Mouse (Mus musculus) limb, embryonic 12.5 days (tissue): ENCODE results near the gene Hltf. TPM values are rescaled to one million over a fixed set of nuclear protein-coding genes. Genes with fewer than 3 reads are reported as not detected.

ENCODE experiments used
- ATAC-seq: fragments of 200-750 bp; cut with Nextera tagmentation; 2 replicates; pipeline ENCODE4 v1.8.0; 2017; ENCODE audit warnings: low read depth, moderate TSS enrichment; ENCODE audit not compliant: insufficient number of reproducible peaks, insufficient read depth, low FRiP score, low TSS enrichment
- H3K27ac ChIP-seq: fragments of 300-500 bp; sonication (generic); 2 replicates; pipeline ENCODE4 v1.5.1; 2016; ENCODE audit warnings: mild to moderate bottlenecking, moderate library complexity
- H3K27me3 ChIP-seq: fragments of 300-500 bp; sonication (generic); 2 replicates; pipeline ENCODE4 v1.6.1; 2016; ENCODE audit warnings: mild to moderate bottlenecking, moderate library complexity
- H3K36me3 ChIP-seq: fragments of 300-500 bp; sonication (generic); 2 replicates; pipeline ENCODE4 v1.6.1; 2016; ENCODE audit warnings: mild to moderate bottlenecking, moderate library complexity
- H3K4me1 ChIP-seq: fragments of 300-500 bp; sonication (generic); replicated peaks from 2 replicates; pipeline ENCODE4 v1.6.1; 2016
- H3K4me2 ChIP-seq: fragments of 300-500 bp; sonication (generic); 2 replicates; pipeline ENCODE4 v1.6.1; 2016; ENCODE audit warnings: mild to moderate bottlenecking, moderate library complexity
- H3K4me3 ChIP-seq: fragments of 300-500 bp; sonication (generic); replicated peaks from 2 replicates; pipeline ENCODE4 v1.5.1; 2016; ENCODE audit warnings: mild to moderate bottlenecking
- H3K9ac ChIP-seq: fragments of 300-500 bp; sonication (generic); replicated peaks from 2 replicates; pipeline ENCODE4 v1.6.1; 2016; ENCODE audit warnings: mild to moderate bottlenecking, moderate library complexity
- H3K9me3 ChIP-seq: fragments of 300-500 bp; sonication (generic); 2 replicates; pipeline ENCODE4 v1.6.1; 2016; ENCODE audit warnings: mild to moderate bottlenecking, moderate library complexity
- WGBS: fragments of 180-500 bp; shearing (Covaris S2); methylation state at CpG from one replicate; pipeline ENCODE4 v1.1.7; 2016; 5-methylcytosine and 5-hydroxymethylcytosine counted together
- polyA plus RNA-seq: library from polyadenylated mRNA; unstranded; fragments of >200 nt; fragmentation: Nextera tagmentation; extraction: Ambion mirVana; gene quantifications from 2 replicates; pipeline ENCODE4 v1.2.1, GENCODE M21; 2016

Gene Hltf
- polyA plus RNA-seq, 1 experiment from 2014 or later: 20.0 TPM

DNA sequence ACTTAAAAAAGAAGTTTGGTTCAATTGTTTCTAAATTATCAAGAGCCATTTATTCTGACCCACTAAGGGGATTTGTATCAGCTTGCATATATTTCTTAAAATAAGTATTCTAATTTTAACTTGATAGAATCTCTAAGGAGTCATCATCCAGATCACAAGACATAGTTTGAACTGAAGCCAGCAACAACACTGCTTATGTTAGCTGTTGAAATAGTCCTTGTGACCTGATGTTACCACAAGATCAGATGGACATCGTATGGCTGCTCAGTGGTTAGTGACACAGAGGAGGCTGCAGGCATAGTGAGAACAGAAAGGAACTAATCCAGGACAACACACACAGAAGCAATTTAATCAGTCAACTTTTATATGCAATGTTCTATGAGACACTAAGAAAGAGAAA, 75.1 kb downstream of the Hltf start:
- H3K9me3 ChIP-seq: no peaks in the 10 kb centered on the region
- ATAC-seq: no peak
- H3K4me2 ChIP-seq: no peak overlapping the region
- H3K36me3 ChIP-seq: 0 out of 2 replicates have a peak, but pooled peaks cover 6% of the 10 kb centered on the region
- no peak overlapping the region for H3K27ac ChIP-seq
- H3K9ac ChIP-seq: no peak overlapping the region
- no peaks in the 10 kb centered on the region for H3K27me3 ChIP-seq
- H3K4me1 ChIP-seq: no peaks in the 10 kb centered on the region
- H3K4me3 ChIP-seq: no peak overlapping the region
- WGBS: 84% methylated on average over 1 of the region's 1 CpGs

DNA sequence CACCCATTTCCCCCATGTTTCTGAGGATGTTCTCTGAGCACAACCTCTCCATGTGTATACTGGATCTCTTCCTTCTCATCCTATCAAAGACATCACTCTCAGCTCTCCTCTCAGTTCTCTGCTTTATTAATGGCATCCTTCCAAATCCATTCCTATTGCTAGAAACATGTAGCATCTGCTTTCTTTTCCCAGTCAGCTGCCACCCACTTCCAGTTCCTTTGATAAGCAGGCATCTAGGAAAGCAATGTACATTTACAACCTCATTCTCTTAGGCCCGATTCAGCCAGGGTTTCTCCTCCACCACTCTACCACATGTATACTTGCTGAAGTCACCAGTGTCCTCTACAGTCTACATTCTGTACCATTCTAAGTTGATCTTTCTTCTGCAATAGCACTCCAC, 76.1 kb downstream of the Hltf start:
- no peaks in the 10 kb centered on the region for H3K4me1 ChIP-seq
- no peaks in the 10 kb centered on the region for H3K9me3 ChIP-seq
- H3K4me2 ChIP-seq: no peak overlapping the region
- no peaks in the 10 kb centered on the region for H3K27me3 ChIP-seq
- H3K4me3 ChIP-seq: no peak overlapping the region
- 0 out of 2 replicates have a peak, but pooled peaks cover 6% of the 10 kb centered on the region for H3K36me3 ChIP-seq
- no peak overlapping the region for H3K27ac ChIP-seq
- no peak for ATAC-seq
- WGBS: 86% methylated on average over 1 of the region's 1 CpGs
- H3K9ac ChIP-seq: no peak overlapping the region

DNA sequence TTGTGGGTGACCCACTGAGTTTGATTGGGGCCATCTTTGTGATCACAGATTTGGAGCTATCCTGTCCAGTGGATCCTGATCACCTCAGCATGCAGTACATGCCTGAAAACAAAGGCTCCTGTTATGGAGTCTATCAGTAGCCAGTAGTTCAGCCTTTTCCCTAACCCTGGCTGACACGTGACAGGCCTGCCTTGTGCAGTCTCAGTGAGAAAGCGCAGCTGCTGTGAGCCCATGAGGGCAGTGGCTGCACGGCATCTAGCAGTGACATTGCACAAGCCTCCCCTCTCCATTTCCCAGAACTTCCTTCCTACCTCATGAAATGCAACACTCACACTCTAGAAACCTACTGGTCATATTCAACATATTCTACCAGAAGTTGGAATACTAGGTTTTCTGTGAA, 76.9 kb downstream of the Hltf start:
- H3K4me2 ChIP-seq: no peak overlapping the region
- H3K27me3 ChIP-seq: no peaks in the 10 kb centered on the region
- no peak overlapping the region for H3K27ac ChIP-seq
- 77% methylated on average over 3 of the region's 3 CpGs for WGBS
- 0 out of 2 replicates have a peak, but pooled peaks cover 6% of the 10 kb centered on the region for H3K36me3 ChIP-seq
- H3K4me1 ChIP-seq: no peaks in the 10 kb centered on the region
- no peak for ATAC-seq
- H3K4me3 ChIP-seq: no peak overlapping the region
- no peak overlapping the region for H3K9ac ChIP-seq
- no peaks in the 10 kb centered on the region for H3K9me3 ChIP-seq

DNA sequence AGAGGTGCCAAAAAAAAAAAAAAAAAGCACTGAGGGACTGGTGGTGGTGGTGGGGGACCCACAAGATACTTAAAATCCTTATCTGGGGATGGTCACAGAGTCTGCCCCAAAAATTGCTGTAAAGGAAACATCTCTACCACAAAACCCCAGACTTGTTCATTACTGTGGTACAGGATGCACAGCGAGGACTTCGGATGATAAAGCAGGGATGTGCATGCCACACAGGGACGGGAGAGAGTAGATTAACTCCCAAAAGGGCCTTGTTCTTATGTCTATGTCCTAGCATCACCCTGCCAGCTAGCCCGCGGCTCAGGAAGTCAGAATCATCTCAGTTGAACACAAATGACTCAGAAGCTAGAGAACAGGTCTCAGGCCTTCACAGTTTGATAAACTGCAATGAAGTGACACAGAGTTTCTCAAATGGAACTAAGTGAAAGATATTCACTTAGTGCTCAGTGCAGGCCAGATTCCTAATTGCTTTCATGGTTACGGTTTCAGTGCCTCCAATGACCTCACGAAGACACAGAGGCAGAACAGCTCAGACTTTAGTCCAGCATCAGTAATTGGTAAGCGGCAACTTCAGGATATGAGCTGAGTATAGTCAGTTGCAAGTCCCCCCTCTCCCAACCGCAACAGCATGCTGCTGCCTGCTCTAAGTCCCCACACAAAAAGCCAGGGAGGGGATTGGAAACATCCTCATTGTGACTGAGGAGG, 79.4 kb downstream of the Hltf start:
- WGBS: 88% methylated on average over 9 of the region's 9 CpGs
- ATAC-seq: no peak

DNA sequence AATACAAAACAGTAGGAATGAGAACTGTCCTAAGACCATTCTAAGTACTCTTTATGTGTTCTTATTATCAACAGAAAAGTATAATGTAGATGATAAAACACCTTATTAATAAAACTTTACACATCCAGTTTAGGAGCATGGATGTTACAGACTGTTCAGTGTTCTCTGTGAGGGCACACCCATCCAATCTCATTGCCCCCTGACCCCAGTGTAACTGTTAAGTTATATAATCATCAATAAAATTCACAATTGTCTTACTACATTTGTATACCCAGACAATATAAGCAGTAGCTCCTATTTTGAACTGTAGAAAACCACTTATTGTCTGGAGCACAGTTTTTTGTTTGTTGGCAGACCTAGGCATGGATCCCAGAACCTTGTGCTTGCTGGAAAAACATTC, 83.6 kb downstream of the Hltf start:
- H3K4me3 ChIP-seq: no peak overlapping the region
- no peak for ATAC-seq
- no peak overlapping the region for H3K4me2 ChIP-seq
- no peak overlapping the region for H3K27ac ChIP-seq
- 0 out of 2 replicates have a peak, but pooled peaks cover 6% of the 10 kb centered on the region for H3K36me3 ChIP-seq
- no peak overlapping the region for H3K9ac ChIP-seq
- H3K4me1 ChIP-seq: peaks cover 19% of the 10 kb centered on the region; the same call in 1 of the 2 replicates
- H3K27me3 ChIP-seq: no peaks in the 10 kb centered on the region
- no peaks in the 10 kb centered on the region for H3K9me3 ChIP-seq

More for the DNA sequence above, 79.4 kb downstream of the Hltf start:
- Histone ChIP-seq H3K36me3 (0 out of 2 replicates have a peak, but pooled peaks cover 6% of the 10 kb centered on the region), H3K4me3 (no peak overlapping the region), H3K27me3 (no peaks in the 10 kb centered on the region), H3K4me1 (peaks cover 5% of the 10 kb centered on the region; the same call in 1 of the 2 replicates), H3K9ac (no peak overlapping the region), H3K27ac (no peak overlapping the region), H3K9me3 (no peaks in the 10 kb centered on the region), H3K4me2 (no peak overlapping the region)

DNA sequence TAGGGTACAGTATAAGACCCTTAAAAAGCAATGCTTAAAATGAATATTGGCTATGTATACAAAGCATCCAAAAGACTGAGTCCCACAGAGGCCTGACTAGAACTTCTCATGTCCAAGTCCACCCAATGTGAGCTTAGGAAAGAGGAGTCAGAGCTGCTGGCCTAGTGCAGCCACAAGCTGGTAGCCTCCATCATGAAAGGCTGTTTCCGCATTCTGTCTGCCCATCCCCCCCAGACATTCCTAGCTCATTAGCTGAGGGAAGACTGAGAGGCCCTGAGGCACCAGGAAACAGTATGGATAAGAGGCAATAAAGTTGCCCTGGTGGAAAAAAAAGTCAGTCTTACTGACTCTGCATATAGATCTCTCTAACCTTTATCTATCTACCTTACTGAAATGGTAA, 84.1 kb downstream of the Hltf start:
- 6% methylated on average over 1 of the region's 1 CpGs for WGBS
- Histone ChIP-seq H3K9ac (no peak overlapping the region), H3K4me3 (no peak overlapping the region), H3K36me3 (0 out of 2 replicates have a peak, but pooled peaks cover 6% of the 10 kb centered on the region), H3K9me3 (no peaks in the 10 kb centered on the region), H3K4me2 (no peak overlapping the region), H3K27ac (no peak overlapping the region), H3K27me3 (no peaks in the 10 kb centered on the region), H3K4me1 (peaks cover 21% of the 10 kb centered on the region; the same call in 1 of the 2 replicates)
- peak; percentile 37; the same call in 1 of the 2 replicates for ATAC-seq

DNA sequence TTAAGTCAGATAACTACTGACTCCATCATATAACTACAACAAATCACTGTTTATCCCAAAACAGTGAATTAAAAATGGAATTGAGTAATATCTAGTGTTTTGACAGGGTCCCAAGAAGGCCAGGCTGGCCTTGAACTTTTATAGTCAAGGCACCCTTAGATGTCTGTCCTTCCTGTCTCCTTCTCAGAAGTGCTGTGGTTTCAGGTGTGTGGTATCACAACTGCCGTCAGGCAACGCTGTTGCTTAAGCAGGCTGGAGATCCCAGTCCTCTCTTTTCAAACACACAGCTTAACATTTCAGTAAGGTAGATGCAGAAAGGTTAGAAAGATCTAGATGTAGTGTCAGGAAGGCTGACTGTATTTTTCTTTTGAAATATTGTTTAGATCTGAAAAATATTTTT, 84.5 kb downstream of the Hltf start:
- no peak overlapping the region for H3K4me3 ChIP-seq
- no peak for ATAC-seq
- 65% methylated on average over 2 of the region's 2 CpGs for WGBS
- no peaks in the 10 kb centered on the region for H3K27me3 ChIP-seq
- H3K27ac ChIP-seq: no peak overlapping the region
- no peak overlapping the region for H3K4me2 ChIP-seq
- 0 out of 2 replicates have a peak, but pooled peaks cover 4% of the 10 kb centered on the region for H3K36me3 ChIP-seq
- no peak overlapping the region for H3K9ac ChIP-seq
- no peaks in the 10 kb centered on the region for H3K9me3 ChIP-seq
- peaks cover 25% of the 10 kb centered on the region for H3K4me1 ChIP-seq

DNA sequence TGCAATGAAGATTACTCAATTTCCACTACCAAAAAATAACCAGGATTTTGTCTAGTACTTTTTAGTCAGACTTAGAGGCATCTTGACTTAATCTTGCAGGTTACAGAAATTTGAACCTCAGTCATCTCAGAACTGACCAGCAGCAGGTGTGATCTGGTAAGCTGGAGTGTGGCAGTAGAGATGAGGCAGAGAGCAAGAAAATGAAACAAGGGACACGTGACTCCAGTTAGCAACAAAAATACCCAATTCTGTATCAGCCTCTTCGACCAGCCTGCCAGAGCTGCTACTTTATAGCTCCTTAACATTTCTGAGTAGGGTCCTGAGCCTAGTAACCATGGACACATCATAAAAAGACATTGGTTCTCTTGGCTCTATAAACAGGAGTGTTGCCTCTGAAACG, 85.0 kb downstream of the Hltf start:
- Histone ChIP-seq H3K4me2 (no peak overlapping the region), H3K4me3 (no peak overlapping the region), H3K27ac (no peak overlapping the region), H3K4me1 (peaks cover 30% of the 10 kb centered on the region), H3K36me3 (no peaks in the 10 kb centered on the region), H3K9me3 (no peaks in the 10 kb centered on the region), H3K27me3 (no peaks in the 10 kb centered on the region), H3K9ac (no peak overlapping the region)
- WGBS: 27% methylated on average over 3 of the region's 3 CpGs
- no peak for ATAC-seq

DNA sequence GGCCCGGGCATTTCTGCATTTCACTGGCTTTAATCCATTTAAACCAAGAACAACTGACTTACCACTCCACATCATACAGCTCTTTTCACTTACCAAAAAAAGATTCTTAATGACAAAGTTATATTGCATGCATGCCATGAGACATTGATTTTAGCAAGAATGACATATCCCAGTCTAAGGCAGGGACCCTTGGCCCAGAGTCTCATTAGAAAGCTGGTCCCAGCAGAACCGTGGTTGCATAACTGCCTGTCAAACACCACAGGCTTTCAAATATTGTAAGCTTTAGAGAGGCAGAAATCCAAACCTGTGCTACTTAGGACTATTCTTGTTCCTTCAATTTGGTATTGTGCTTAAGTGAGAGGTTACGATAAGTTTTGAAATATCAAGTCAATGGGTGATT, 86.1 kb downstream of the Hltf start:
- no peak for ATAC-seq
- peaks cover 4% of the 10 kb centered on the region; the same call in 1 of the 2 replicates for H3K36me3 ChIP-seq
- H3K4me1 ChIP-seq: peaks cover 32% of the 10 kb centered on the region
- no peaks in the 10 kb centered on the region for H3K9me3 ChIP-seq
- H3K27me3 ChIP-seq: no peaks in the 10 kb centered on the region
- H3K9ac ChIP-seq: no peak overlapping the region
- H3K4me3 ChIP-seq: no peak overlapping the region
- H3K4me2 ChIP-seq: no peak overlapping the region
- no peak overlapping the region for H3K27ac ChIP-seq
- WGBS: 74% methylated on average over 3 of the region's 3 CpGs

DNA sequence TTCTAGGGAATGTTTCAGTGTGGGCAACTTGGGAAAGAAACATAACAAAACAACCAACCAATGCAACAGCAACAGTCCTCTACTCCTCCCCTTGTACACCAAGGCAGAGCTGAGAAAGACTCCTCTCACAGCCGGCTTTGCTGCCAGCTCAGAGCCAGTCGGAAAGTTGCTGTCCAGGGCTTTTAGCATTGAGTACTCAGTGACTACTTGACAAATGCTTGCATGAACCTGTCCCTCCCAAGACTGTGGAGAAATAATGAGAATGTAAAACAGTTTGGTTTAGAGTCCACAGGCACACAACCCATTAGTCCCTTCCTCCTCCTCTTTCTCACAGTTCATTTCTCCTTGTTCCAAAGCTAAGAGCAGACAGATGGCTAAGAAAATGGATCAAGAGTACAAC, 86.8 kb downstream of the Hltf start:
- Histone ChIP-seq H3K4me2 (no peak overlapping the region), H3K4me1 (peaks cover 32% of the 10 kb centered on the region), H3K4me3 (no peak overlapping the region), H3K9ac (no peak overlapping the region), H3K27ac (no peak overlapping the region), H3K27me3 (no peaks in the 10 kb centered on the region), H3K36me3 (peaks cover 8% of the 10 kb centered on the region; the same call in 1 of the 2 replicates), H3K9me3 (no peaks in the 10 kb centered on the region)
- ATAC-seq: no peak
- WGBS: 14% methylated on average over 2 of the region's 2 CpGs

DNA sequence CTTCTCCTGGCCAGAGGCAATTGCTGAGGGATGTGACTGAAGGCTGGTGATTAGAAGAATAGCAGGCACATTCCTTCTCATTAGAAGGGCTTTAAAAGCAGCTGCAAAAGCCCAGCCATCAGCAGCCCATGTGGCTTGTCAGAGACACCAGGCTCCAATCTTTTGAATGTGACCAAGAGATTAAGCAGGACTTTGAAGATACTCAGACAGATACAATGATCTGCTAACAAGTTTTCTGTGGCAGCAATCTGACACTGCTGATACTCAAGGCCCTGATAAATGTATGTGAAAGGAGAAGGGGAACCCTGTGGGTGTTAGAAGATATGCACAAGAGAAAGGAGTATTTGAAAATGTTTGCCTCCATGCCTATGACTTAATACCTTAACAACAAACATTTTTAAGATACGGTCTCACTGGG, 88.1 kb downstream of the Hltf start:
- Histone ChIP-seq H3K27ac (no peak overlapping the region), H3K4me1 (peaks cover 32% of the 10 kb centered on the region), H3K36me3 (peaks cover 16% of the 10 kb centered on the region; the same call in 1 of the 2 replicates), H3K9ac (no peak overlapping the region), H3K27me3 (no peaks in the 10 kb centered on the region), H3K9me3 (no peaks in the 10 kb centered on the region), H3K4me2 (no peak overlapping the region), H3K4me3 (no peak overlapping the region)
- 11% methylated on average over 1 of the region's 1 CpGs for WGBS
- no peak for ATAC-seq
